Mouse (Mus musculus) ES-E14 (cell line): ENCODE data around the gene Smarcd3.

Experiments
- HCFC1 ChIP-seq: IDR thresholded peaks from 2 replicates; pipeline ENCODE4 v1.6.1; 2012; ENCODE audit warnings: low read length, inconsistent platforms, borderline replicate concordance; ENCODE audit not compliant: insufficient read depth
- ZNF384 ChIP-seq: IDR thresholded peaks from 2 replicates; pipeline ENCODE4 v1.6.1; 2012; ENCODE audit warnings: low read depth, low read length, inconsistent platforms

GRCm38 (mm10) chr5:24652780-24653179 lies 28.6 kb upstream of the Smarcd3 start:
- TF ChIP-seq HCFC1, result no peak
- no peak for TF ChIP-seq ZNF384
